Mouse (Mus musculus): ENCODE results near the gene Lipm. TPM values are rescaled to one million over a fixed set of nuclear protein-coding genes. Genes with fewer than 3 reads are reported as not detected.

Lipm gene
- polyA plus RNA-seq, 1 experiment: not detected

GRCm38 (mm10) chr19:34096228-34096627, 4.5 kb upstream of the Lipm start:
- no peaks in the 10 kb centered on the region for H3K4me1 ChIP-seq (ENCODE audit: control insufficient read depth)
- no peak for TF ChIP-seq TAL1 (IDR thresholded peaks at IDR 0.05; ENCODE audit: low read length)
- no peak for TF ChIP-seq GATA1 (IDR thresholded peaks at IDR 0.05; ENCODE audit: low read length)
- H3K9me3 ChIP-seq (ENCODE audit: control insufficient read depth, low read length): no peaks in the 10 kb centered on the region
- H3K4me3 ChIP-seq (replicated peaks): no peak overlapping the region
- H3K27me3 ChIP-seq (ENCODE audit: control insufficient read depth): no peaks in the 10 kb centered on the region
- H3K36me3 ChIP-seq (ENCODE audit: control insufficient read depth): no peaks in the 10 kb centered on the region

GRCm38 (mm10) chr19:34101888-34102287, 1.2 kb downstream of the Lipm start:
- H3K4me1 ChIP-seq (ENCODE audit: control insufficient read depth): no peaks in the 10 kb centered on the region
- no peaks in the 10 kb centered on the region for H3K36me3 ChIP-seq (ENCODE audit: control insufficient read depth)
- H3K4me3 ChIP-seq (replicated peaks): no peak overlapping the region
- no peak for TF ChIP-seq GATA1 (IDR thresholded peaks at IDR 0.05; ENCODE audit: low read length)
- TF ChIP-seq TAL1 (IDR thresholded peaks at IDR 0.05; ENCODE audit: low read length): no peak
- peaks cover 2% of the 10 kb centered on the region for H3K9me3 ChIP-seq (ENCODE audit: control insufficient read depth, low read length)
- no peaks in the 10 kb centered on the region for H3K27me3 ChIP-seq (ENCODE audit: control insufficient read depth)

- H3K27me3 ChIP-seq (ENCODE audit: control insufficient read depth): no peaks in the 10 kb centered on the region
- H3K4me3 ChIP-seq (replicated peaks): no peak overlapping the region
- H3K36me3 ChIP-seq (ENCODE audit: control insufficient read depth): no peaks in the 10 kb centered on the region
- peaks cover 2% of the 10 kb centered on the region for H3K9me3 ChIP-seq (ENCODE audit: control insufficient read depth, low read length)
- TF ChIP-seq GATA1 (IDR thresholded peaks at IDR 0.05; ENCODE audit: low read length) (no peak), TAL1 (IDR thresholded peaks at IDR 0.05; ENCODE audit: low read length) (no peak)
- no peaks in the 10 kb centered on the region for H3K4me1 ChIP-seq (ENCODE audit: control insufficient read depth)
Observed at GRCm38 (mm10) chr19:34104841-34105240, 4.1 kb downstream of the Lipm start.

- H3K36me3 ChIP-seq (ENCODE audit: control insufficient read depth): no peaks in the 10 kb centered on the region
- TF ChIP-seq TAL1 (IDR thresholded peaks at IDR 0.05; ENCODE audit: low read length) (no peak), GATA1 (IDR thresholded peaks at IDR 0.05; ENCODE audit: low read length) (no peak)
- H3K27me3 ChIP-seq (ENCODE audit: control insufficient read depth): no peaks in the 10 kb centered on the region
- no peaks in the 10 kb centered on the region for H3K9me3 ChIP-seq (ENCODE audit: control insufficient read depth, low read length)
- no peaks in the 10 kb centered on the region for H3K4me1 ChIP-seq (ENCODE audit: control insufficient read depth)
- no peak overlapping the region for H3K4me3 ChIP-seq (replicated peaks)
Observed at GRCm38 (mm10) chr19:34119102-34119501, 18.4 kb downstream of the Lipm start.

GRCm38 (mm10) chr19:34119653-34120052, 18.9 kb downstream of the Lipm start:
- Histone ChIP-seq H3K4me3 (replicated peaks) (no peak overlapping the region), H3K9me3 (ENCODE audit: control insufficient read depth, low read length) (no peaks in the 10 kb centered on the region), H3K27me3 (ENCODE audit: control insufficient read depth) (no peaks in the 10 kb centered on the region), H3K4me1 (ENCODE audit: control insufficient read depth) (no peaks in the 10 kb centered on the region), H3K36me3 (ENCODE audit: control insufficient read depth) (no peaks in the 10 kb centered on the region)
- TF ChIP-seq TAL1 (IDR thresholded peaks at IDR 0.05; ENCODE audit: low read length) (no peak), GATA1 (IDR thresholded peaks at IDR 0.05; ENCODE audit: low read length) (no peak)

- H3K4me3 ChIP-seq (replicated peaks): no peak overlapping the region
- TF ChIP-seq TAL1 (IDR thresholded peaks at IDR 0.05; ENCODE audit: low read length): no peak
- TF ChIP-seq GATA1 (IDR thresholded peaks at IDR 0.05; ENCODE audit: low read length): no peak
- H3K9me3 ChIP-seq (ENCODE audit: control insufficient read depth, low read length): no peaks in the 10 kb centered on the region
- no peaks in the 10 kb centered on the region for H3K36me3 ChIP-seq (ENCODE audit: control insufficient read depth)
- H3K27me3 ChIP-seq (ENCODE audit: control insufficient read depth): no peaks in the 10 kb centered on the region
- no peaks in the 10 kb centered on the region for H3K4me1 ChIP-seq (ENCODE audit: control insufficient read depth)
Observed at GRCm38 (mm10) chr19:34120107-34120731, 19.5 kb downstream of the Lipm start.

GRCm38 (mm10) chr19:34138720-34139430, 38.1 kb downstream of the Lipm start:
- no peaks in the 10 kb centered on the region for H3K4me1 ChIP-seq (ENCODE audit: control insufficient read depth)
- H3K36me3 ChIP-seq (ENCODE audit: control insufficient read depth): no peaks in the 10 kb centered on the region
- TF ChIP-seq TAL1 (IDR thresholded peaks at IDR 0.05; ENCODE audit: low read length) (no peak), GATA1 (IDR thresholded peaks at IDR 0.05; ENCODE audit: low read length) (no peak)
- no peak overlapping the region for H3K4me3 ChIP-seq (replicated peaks)
- H3K27me3 ChIP-seq (ENCODE audit: control insufficient read depth): no peaks in the 10 kb centered on the region
- no peaks in the 10 kb centered on the region for H3K9me3 ChIP-seq (ENCODE audit: control insufficient read depth, low read length)

GRCm38 (mm10) chr19:34139431-34140046, 38.8 kb downstream of the Lipm start:
- H3K4me3 ChIP-seq (replicated peaks): no peak overlapping the region
- no peaks in the 10 kb centered on the region for H3K27me3 ChIP-seq (ENCODE audit: control insufficient read depth)
- H3K36me3 ChIP-seq (ENCODE audit: control insufficient read depth): no peaks in the 10 kb centered on the region
- H3K9me3 ChIP-seq (ENCODE audit: control insufficient read depth, low read length): no peaks in the 10 kb centered on the region
- TF ChIP-seq GATA1 (IDR thresholded peaks at IDR 0.05; ENCODE audit: low read length) (no peak), TAL1 (IDR thresholded peaks at IDR 0.05; ENCODE audit: low read length) (no peak)
- no peaks in the 10 kb centered on the region for H3K4me1 ChIP-seq (ENCODE audit: control insufficient read depth)

- no peak overlapping the region for H3K4me3 ChIP-seq (replicated peaks)
- H3K4me1 ChIP-seq (ENCODE audit: control insufficient read depth): no peaks in the 10 kb centered on the region
- H3K27me3 ChIP-seq (ENCODE audit: control insufficient read depth): no peaks in the 10 kb centered on the region
- no peaks in the 10 kb centered on the region for H3K9me3 ChIP-seq (ENCODE audit: control insufficient read depth, low read length)
- TF ChIP-seq TAL1 (IDR thresholded peaks at IDR 0.05; ENCODE audit: low read length): no peak
- no peak for TF ChIP-seq GATA1 (IDR thresholded peaks at IDR 0.05; ENCODE audit: low read length)
- H3K36me3 ChIP-seq (ENCODE audit: control insufficient read depth): no peaks in the 10 kb centered on the region
Observed at GRCm38 (mm10) chr19:34148421-34148820, 47.7 kb downstream of the Lipm start.
